ENCODE assay signal across 8 mouse cellular contexts in the genomic region with DNA sequence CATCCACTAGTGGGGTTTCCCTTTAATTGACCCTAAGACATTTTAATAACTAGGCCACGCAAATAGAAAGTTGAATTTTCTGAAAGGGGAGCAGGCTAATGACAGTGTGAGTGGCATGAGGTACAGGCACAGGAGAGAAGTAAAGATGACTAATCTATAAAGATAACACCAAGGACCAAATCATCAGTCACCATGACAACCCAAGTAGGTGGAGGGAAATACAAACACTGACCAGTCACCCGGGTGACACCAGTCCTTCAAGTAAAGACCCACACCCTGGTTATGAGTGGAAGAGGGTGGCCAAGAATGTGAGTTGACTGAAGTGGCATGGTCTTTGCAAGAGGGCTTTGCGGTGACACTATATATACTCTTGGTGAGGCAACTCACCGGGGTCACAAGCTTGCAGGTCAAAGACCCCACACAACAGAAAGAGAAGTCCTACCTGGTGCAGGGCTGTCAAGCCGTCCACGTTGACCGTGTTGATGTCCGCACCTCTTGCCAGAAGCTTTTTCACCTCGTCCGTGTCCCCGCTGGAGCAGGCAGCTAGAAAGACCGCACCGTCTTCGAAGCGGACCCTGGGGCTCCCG. TPM values are rescaled to one million over a fixed set of nuclear protein-coding genes. Genes with fewer than 3 reads are reported as not detected.
DNase-seq lines count a peak whose midpoint lies in the region; ATAC-seq lines count a peak whose summit lies in the region.

No protein-coding gene starts in this region.

- peak overlapping the region; percentile 94 for H3K9ac ChIP-seq in heart, embryonic 11.5 days (ENCODE audit: low read depth, low read length)
- peak overlapping the region; percentile 83 for H3K9ac ChIP-seq in forebrain, embryonic 15.5 days (replicated peaks)
- H3K9ac ChIP-seq in liver, embryonic 13.5 days = peak overlapping the region; percentile 92

- H3K4me2 ChIP-seq in heart, embryonic 11.5 days = peak overlapping the region; percentile 69
- H3K4me2 ChIP-seq in forebrain, embryonic 15.5 days (replicated peaks) = peak overlapping the region; percentile 58
- H3K4me2 ChIP-seq in liver, embryonic 13.5 days = peak overlapping the region; percentile 91

- no peaks in the 10 kb centered on the region for H3K36me3 ChIP-seq in heart, embryonic 11.5 days (ENCODE audit: control insufficient read depth, insufficient read depth, low read length)
- H3K36me3 ChIP-seq in forebrain, embryonic 15.5 days = no peaks in the 10 kb centered on the region
- no peaks in the 10 kb centered on the region for H3K36me3 ChIP-seq in liver, embryonic 13.5 days

- H3K27me3 ChIP-seq in heart, embryonic 11.5 days (ENCODE audit: control insufficient read depth, insufficient read depth, low read length) = no peaks in the 10 kb centered on the region
- no peaks in the 10 kb centered on the region for H3K27me3 ChIP-seq in forebrain, embryonic 15.5 days
- no peaks in the 10 kb centered on the region for H3K27me3 ChIP-seq in liver, embryonic 13.5 days

- DNase-seq in heart, adult 8-10 months (ENCODE audit: low spot score) = no peak
- DNase-seq in Muller cell, postnatal 12 days (ENCODE audit: inconsistent ontology term) = peak; percentile 48
- no peak for DNase-seq in liver, embryonic 13.5 days
- DNase-seq in retina, postnatal 1 day = peak; percentile 48
- no peak for DNase-seq in gastrocnemius, postnatal 14 days

- H3K4me1 ChIP-seq in heart, embryonic 11.5 days (ENCODE audit: control insufficient read depth, insufficient read depth, low read length) = peaks cover 4% of the 10 kb centered on the region; the same call in 1 of the 2 replicates
- H3K4me1 ChIP-seq in forebrain, embryonic 15.5 days = peaks cover 18% of the 10 kb centered on the region
- peaks cover 20% of the 10 kb centered on the region for H3K4me1 ChIP-seq in liver, embryonic 13.5 days (replicated peaks)

- peak overlapping the region; percentile 92 for H3K27ac ChIP-seq in heart, embryonic 11.5 days (ENCODE audit: low read depth, low read length)
- peak overlapping the region; percentile 89 for H3K27ac ChIP-seq in forebrain, embryonic 15.5 days (replicated peaks)
- peak overlapping the region; percentile 80 for H3K27ac ChIP-seq in liver, embryonic 13.5 days

- peak; percentile 25; the same call in 1 of the 2 replicates for ATAC-seq in heart, embryonic 11.5 days (replicated peaks; ENCODE audit: insufficient number of reproducible peaks, low FRiP score, low TSS enrichment)
- no peak; the same call in none of the 2 replicates for ATAC-seq in forebrain, embryonic 15.5 days (replicated peaks)
- ATAC-seq in liver, embryonic 13.5 days (ENCODE audit: low read depth) = peak; percentile 4; the same call in 1 of the 2 replicates
- no peak for ATAC-seq in megakaryocyte-erythroid progenitor cell, adult 5-6 weeks (replicated peaks; ENCODE audit: low FRiP score, low TSS enrichment, poor library complexity, severe bottlenecking)

- WGBS in heart, embryonic 11.5 days (ENCODE audit: insufficient replicate concordance) = 4% methylated on average over 16 of the region's 16 CpGs
- 4% methylated on average over 16 of the region's 16 CpGs for WGBS in forebrain, embryonic 15.5 days
- 5% methylated on average over 16 of the region's 16 CpGs for WGBS in liver, embryonic 13.5 days (ENCODE audit: insufficient replicate concordance)

- peak overlapping the region; percentile 83 for H3K4me3 ChIP-seq in heart, embryonic 11.5 days (ENCODE audit: low read depth, low read length)
- H3K4me3 ChIP-seq in forebrain, embryonic 15.5 days = peak overlapping the region; percentile 67
- H3K4me3 ChIP-seq in liver, embryonic 13.5 days (replicated peaks) = peak overlapping the region; percentile 92

- no peaks in the 10 kb centered on the region for H3K9me3 ChIP-seq in heart, embryonic 11.5 days (replicated peaks; ENCODE audit: control insufficient read depth, low read length)
- no peaks in the 10 kb centered on the region for H3K9me3 ChIP-seq in forebrain, embryonic 15.5 days
- no peaks in the 10 kb centered on the region for H3K9me3 ChIP-seq in liver, embryonic 13.5 days (replicated peaks)

- intact Hi-C loops in gastrocnemius, postnatal 14 days (cut with DNase I; ENCODE audit: low total_unique reads) = no loop called here

RNA-seq across cellular contexts. Expression of gene Ppp1r12b, which starts 0.6 kb away (rescaled TPM):
- polyA plus RNA-seq in heart, embryonic 11.5 days (2014; fragmentation: Nextera tagmentation; extraction: Ambion mirVana) = 23.2 and 26.7 TPM in 2 replicates
- 100 to 1,000 TPM; 171 to 181 (median 179) TPM for total RNA-seq in heart, adult 8-10 months (2022)
- 16.4 and 16.6 TPM in 2 replicates for polyA plus RNA-seq in forebrain, embryonic 15.5 days (2015; fragmentation: Nextera tagmentation; extraction: Ambion mirVana)
- polyA plus RNA-seq in liver, embryonic 13.5 days (2015; fragmentation: Nextera tagmentation; extraction: Ambion mirVana) = 1.9 and 2.2 TPM in 2 replicates
- 10.3 and 15.6 TPM in 2 replicates for total RNA-seq in megakaryocyte-erythroid progenitor cell, adult 5-6 weeks (2014; fragmentation: Nextera tagmentation)
- 6.6 and 6.7 TPM in 2 replicates for total RNA-seq in megakaryocyte-erythroid progenitor cell, adult 5-6 weeks (2017)
- total RNA-seq in gastrocnemius, postnatal 14 days (2021) = 100 to 1,000 TPM; 183 to 217 TPM

RNA-seq across cellular contexts. Expression of gene Ube2t, which starts 7.2 kb away (rescaled TPM):
- 48.0 and 48.6 TPM in 2 replicates for polyA plus RNA-seq in heart, embryonic 11.5 days (2014; fragmentation: Nextera tagmentation; extraction: Ambion mirVana)
- total RNA-seq in heart, adult 8-10 months (2022) = 1 to 10 TPM; 5.3 to 9.7 (median 7.4) TPM
- polyA plus RNA-seq in forebrain, embryonic 15.5 days (2015; fragmentation: Nextera tagmentation; extraction: Ambion mirVana) = 26.8 and 30.3 TPM in 2 replicates
- 44.2 and 44.9 TPM in 2 replicates for polyA plus RNA-seq in liver, embryonic 13.5 days (2015; fragmentation: Nextera tagmentation; extraction: Ambion mirVana)
- total RNA-seq in megakaryocyte-erythroid progenitor cell, adult 5-6 weeks (2014; fragmentation: Nextera tagmentation) = 47.9 and 82.8 TPM in 2 replicates
- 23.4 and 29.7 TPM in 2 replicates for total RNA-seq in megakaryocyte-erythroid progenitor cell, adult 5-6 weeks (2017)
- total RNA-seq in gastrocnemius, postnatal 14 days (2021) = 10 to 100 TPM in 1 of 2 experiments, 1 to 10 TPM in 1; 5.8 to 11.5 TPM

Comparison
In these comparisons a context has a peak if more than half of its experiments do, and no peak if none do; other contexts are left out.
1. ATAC-seq: peak in heart, embryonic 11.5 days (single experiment) and liver, embryonic 13.5 days (single experiment); none in forebrain, embryonic 15.5 days (single experiment) and megakaryocyte-erythroid progenitor cell, adult 5-6 weeks (single experiment).
2. DNase-seq: peak in Muller cell, postnatal 12 days (single experiment) and retina, postnatal 1 day (single experiment); none in heart, adult 8-10 months (single experiment), liver, embryonic 13.5 days (single experiment) and gastrocnemius, postnatal 14 days (single experiment).
3. RNA of gene Ppp1r12b, which starts 0.6 kb away (total RNA-seq): 183 to 217 TPM in gastrocnemius, postnatal 14 days and 171 to 181 TPM in heart, adult 8-10 months; 6.6 to 15.6 TPM in megakaryocyte-erythroid progenitor cell, adult 5-6 weeks; every median in the first group is over 10 times any median in the second.
4. Peak in every context shown above with its lines, with median percentiles within 50 percentile points of each other: H3K27ac ChIP-seq, H3K4me2 ChIP-seq, H3K4me3 ChIP-seq and H3K9ac ChIP-seq.